Mouse (Mus musculus): ENCODE results near the gene Slc51b. TPM values are rescaled to one million over a fixed set of nuclear protein-coding genes. Genes with fewer than 3 reads are reported as not detected.

The Slc51b gene
- total RNA-seq, 2 experiments from 2014 or later: not detected

DNA sequence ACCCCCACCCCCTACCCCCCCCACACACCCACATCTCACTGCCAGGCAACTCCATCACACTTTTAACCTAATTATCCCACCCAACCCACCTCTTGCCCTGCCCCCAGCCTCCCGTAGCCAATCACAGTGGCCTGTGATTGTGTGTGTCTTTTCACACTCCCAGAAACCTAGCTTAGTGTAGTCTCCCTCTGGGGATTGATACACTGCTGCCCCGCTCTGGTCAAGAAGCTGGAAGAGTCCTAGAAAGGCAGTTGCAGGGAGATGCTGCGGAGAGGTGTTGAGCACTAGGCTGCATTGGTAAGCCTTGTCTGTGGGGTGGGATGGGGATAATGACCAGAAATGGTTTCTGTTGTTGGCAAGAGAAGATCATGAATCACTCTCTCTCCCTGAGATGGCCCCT is 5.0 kb downstream of the Slc51b start:
- DNase-seq (ENCODE audit: low spot score in 2 of 2): no peak
- intact Hi-C loops (cut with DNase I): no loop called here

DNA sequence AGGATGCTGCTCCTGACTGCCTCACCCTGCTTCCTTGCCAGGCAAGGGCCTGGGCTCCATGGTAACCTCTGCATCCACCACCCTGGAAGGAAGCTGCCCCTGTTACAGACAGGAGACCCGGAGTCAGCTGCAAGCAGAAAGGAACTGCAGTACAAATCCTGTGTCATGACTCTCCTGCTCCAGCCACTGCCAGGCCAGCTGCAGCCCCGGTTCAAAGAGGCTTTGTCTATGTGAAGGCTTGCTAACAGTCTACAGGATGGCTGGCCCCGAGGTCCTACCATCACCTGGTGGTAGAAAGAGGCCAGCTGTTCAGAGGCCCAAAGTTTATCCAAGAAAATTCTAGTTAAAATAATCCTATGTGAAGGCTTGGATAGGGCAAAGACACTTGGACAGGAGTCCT is 11.4 kb downstream of the Slc51b start:
- no peak for DNase-seq (ENCODE audit: low spot score in 2 of 2)
- intact Hi-C loops (cut with DNase I): no loop called here

DNA sequence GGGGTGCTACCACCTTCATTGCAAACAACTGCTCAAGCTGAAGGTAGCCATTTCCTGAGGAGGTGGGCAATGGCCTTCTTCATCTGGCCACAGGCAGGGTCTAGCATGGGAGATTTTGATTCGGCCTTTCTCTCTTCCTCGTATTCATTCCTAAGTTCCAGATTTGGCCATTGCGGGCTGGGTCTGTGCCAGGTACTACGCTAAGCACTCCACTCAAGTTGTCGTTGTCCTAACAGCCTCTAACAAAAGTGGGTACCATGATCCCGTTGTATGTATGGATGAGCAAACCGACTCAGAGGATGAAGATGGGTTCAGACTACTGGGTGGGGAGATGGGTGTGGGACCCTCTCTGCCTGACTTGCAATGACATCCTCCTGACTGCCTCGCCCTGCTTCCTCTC is 12.4 kb downstream of the Slc51b start:
- intact Hi-C loops (cut with DNase I): no loop called here
- DNase-seq (ENCODE audit: low spot score in 2 of 2): no peak

DNA sequence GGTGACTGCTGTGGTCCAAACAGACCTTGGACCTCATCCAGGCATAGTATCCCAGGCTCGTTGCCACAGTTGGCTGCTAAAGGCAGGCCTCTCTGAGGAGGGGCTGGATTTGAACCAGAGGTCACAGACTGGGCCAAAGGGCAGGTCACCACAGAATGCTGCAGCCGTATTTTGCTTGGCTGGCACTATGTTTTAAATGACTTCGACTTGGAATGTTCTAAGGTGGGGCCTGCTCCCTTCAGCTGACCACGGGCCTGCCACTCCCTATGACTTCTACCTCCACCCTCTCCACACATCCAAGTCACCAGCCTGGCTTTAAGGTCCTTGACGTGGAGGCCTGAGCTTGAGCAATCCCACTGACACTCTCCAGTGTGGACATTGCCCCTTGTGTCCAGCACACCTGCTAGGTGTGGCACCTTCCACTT is 13.9 kb downstream of the Slc51b start:
- intact Hi-C loops (cut with DNase I): no loop called here
- no peak for DNase-seq (ENCODE audit: low spot score in 2 of 2)

DNA sequence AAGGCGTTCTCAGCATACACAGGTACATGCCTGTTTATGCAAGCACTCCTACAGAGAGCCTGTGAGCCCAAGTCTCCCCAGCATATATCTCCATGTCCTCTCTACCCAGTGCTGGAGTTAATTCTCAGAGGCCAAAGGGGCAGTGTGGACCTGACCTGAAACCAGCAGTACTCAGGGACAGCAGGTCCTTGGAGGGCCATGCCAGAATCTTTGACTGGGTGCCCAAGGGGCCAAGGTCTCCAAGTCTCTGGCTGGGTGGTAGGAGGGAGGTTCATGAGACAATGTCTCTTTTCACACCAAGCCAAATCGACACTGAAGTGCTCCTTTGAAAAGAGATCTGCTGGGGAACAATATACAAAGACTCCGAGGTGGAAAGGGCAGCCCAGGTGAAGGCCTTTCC is 14.9 kb downstream of the Slc51b start:
- intact Hi-C loops (cut with DNase I): no loop called here

DNA sequence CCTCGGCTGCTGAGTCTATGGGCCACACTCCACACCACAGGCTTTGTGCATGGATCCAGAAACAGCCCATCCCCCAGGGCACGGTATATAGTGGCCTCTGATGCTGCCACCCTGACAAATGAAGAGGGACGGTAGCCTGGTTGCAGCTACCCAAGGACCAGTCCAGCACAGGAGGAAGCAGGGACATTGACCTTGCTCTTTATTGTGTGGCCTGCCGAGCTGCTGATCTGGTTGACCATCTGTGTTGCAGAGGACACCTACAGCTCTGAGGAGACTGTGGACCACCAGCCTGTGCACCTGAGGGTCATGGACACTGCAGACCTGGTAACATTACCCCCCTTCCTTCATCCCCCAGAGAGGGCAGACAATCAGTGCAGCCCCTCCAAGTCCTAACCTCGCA is 15.4 kb downstream of the Slc51b start:
- no peak for DNase-seq (ENCODE audit: low spot score in 2 of 2)
- intact Hi-C loops (cut with DNase I): no loop called here

More for the DNA sequence above, 14.9 kb downstream of the Slc51b start:
- DNase-seq (ENCODE audit: low spot score in 2 of 2): no peak

DNA sequence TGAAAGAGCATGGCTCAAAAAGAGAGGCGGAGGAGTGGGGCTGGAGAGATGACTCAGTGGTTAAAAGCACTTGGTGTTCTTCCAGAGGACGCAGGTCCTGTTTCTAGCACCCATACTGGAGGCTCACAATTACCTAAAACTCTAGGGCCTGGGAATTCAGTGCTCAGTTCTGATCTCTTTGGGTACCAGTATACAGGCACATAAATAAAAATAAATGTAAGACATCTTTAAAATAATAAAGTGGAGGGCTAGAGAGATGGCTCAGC is 17.6 kb downstream of the Slc51b start:
- no peak for DNase-seq (ENCODE audit: low spot score in 2 of 2)
- intact Hi-C loops (cut with DNase I): no loop called here

DNA sequence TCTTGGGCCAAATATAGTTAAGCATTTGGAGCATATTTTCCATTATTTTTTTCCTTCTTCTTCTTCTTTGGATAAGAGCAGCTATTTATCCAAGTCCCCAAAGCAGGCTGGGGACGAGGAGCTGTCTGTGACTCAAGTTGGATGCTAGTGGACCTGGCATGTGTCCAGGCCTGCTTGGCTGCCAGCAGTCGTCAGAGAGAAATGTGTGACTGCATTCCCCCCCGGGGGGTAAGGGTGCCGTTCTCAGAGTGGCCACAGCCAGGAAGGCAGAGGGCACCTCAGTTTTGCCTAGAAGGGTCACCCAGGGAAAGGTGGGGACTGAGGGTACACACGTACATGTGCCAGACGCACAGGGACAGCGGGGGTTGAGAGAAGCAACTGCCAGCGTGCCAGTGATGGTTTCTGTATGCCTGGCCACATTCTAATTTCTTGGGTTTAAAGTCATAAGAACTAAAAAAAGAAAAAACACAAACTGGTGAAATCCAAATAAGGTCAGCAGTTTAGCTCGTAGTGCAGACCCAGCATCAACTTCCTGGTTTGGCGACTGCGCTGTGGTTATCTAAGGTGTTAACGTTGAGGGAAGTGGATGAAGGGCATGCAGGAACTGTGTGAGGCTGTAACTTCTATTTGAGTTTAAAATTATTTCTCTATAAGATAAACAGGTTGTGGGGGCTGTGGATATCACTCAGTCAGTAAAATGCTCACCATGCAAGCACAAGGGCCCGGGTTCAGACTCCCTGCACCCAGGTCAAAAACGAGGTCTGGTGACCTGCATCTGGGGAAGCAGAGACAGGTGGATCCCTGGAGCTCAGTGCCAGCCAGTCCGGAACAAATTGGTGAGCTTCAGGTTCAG is 18.2 kb downstream of the Slc51b start:
- peak; percentile 54 to 66 for DNase-seq (ENCODE audit: low spot score in 2 of 2)
- intact Hi-C loops (cut with DNase I): no loop called here

DNA sequence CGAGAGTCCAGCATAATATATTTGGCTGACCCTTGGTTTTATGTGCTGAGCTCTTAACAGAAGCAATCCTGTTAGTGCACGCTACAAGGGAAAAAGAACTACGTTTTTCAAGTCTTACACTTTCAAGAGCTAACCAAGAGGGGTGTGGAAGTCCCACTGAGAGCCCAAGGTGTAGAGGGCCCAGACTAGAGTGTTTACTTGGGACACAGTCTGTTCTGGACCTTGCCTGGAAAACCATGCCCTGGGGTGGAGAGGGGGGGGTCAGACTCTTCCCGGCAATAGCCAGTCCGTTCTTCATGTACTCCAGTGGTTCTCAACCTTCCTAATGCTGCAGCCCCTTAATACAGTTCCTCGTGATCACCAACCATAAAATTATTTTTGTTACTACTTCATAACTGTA is 22.8 kb downstream of the Slc51b start:
- intact Hi-C loops (cut with DNase I): no loop called here
- DNase-seq (ENCODE audit: low spot score in 2 of 2): no peak

DNA sequence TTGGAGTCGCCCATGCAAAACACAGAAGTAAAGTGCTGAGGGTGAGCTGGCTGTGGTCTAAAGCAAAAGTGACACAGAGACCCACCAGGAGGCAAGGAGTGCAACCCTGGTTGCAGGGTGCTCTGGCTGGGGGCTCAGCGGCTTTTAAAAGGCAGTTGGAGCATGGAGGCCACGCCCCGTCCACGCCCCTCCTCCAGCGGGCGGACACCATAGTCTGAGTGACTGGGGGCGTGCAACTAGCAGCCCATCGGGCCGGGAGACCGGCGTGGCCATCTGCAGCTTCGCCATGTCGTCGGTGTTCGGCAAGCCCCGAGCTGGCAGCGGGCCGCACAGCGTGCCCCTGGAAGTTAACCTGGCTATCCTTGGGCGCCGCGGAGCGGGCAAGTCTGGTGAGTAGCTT is 24.5 kb downstream of the Slc51b start, which contains the start of gene Rasl12:
Gene Rasl12 (plus strand): TSS at position 228 of the 400 bp plus-strand sequence.
- intact Hi-C loops (cut with DNase I): no loop called here
- DNase-seq (ENCODE audit: low spot score in 2 of 2): peak; percentile 18 to 47

DNA sequence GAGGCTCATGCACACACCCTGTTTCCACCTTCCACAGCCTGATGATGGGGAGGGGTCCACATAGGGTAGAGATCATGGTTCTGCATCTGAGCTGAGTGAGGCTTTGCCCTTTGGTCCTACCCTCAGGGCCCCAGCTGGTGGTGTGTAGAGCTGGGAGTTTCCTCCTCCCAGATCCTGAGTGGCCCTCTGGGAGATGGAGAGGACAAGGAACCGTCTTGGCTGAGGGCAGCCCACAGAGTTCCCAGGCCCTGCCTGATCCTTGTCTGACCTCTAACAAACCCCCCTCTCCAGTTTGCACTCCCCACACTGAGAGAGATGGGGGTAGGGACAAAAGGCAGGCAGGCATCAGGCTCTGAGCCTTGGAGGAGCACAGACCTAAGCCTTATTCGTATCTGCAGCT is 28.4 kb downstream of the Slc51b start:
- no peak for DNase-seq (ENCODE audit: low spot score in 2 of 2)
- intact Hi-C loops (cut with DNase I): no loop called here

DNA sequence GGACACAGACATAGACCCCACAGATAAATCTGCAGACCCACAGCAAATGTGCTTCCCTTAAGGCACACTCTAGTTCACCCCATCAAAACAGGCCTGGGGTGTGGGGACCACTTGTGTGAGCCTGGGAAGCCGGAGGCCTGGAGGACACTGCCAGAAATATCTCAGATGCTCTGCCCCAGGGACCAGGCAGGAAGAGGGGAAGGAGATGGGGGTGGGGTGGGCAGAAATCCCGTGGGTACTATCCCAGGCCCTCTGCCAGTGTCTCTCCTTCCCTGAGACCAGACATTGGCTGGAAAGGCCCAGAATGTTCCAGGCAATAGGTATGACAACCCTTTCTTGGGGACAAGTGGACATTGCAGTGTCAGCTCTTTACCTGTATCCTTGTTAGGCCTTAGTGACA is 29.1 kb downstream of the Slc51b start:
- DNase-seq (ENCODE audit: low spot score in 2 of 2): no peak
- intact Hi-C loops (cut with DNase I): loop anchor here (1.0 kb wide), 1 partner anchor 39 kb away; no protein-coding TSS in a partner anchor

DNA sequence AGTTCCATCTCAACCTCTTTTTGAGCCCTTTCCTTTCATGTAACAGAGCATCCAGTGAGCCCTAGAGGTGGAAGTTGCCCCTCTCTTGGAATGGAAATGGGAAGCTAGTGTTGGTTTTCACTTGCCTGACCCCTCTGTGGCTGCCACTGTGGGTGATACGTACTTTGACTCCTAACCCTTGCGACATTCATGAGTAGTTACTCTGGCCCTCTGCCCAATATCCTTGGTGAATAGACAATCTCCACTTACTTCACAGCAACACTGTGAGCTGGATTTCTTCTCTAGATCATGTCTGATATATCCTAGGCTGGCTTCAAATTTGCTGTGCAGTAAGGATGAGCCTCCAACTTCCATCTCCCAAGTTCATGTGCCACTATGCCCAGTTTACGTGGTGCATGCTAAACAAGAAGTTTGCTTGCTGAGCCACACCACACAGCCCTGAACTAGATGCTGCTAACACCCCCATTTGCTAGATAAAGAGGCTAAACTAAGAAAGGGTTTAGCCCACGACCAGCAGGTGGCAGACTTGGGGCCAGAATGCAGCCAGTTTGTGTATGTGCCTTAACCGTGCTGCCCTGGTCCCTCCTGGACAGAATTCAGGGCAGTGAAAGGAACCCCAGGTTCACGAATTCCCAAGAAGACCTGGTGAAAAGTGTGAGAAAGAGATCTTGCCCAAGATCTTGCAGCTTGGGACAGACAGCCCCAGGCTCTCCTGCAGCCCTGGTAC is 30.0 kb downstream of the Slc51b start:
- intact Hi-C loops (cut with DNase I): loop anchor here (1.0 kb wide), 1 partner anchor 40 kb away; no protein-coding TSS in a partner anchor

DNA sequence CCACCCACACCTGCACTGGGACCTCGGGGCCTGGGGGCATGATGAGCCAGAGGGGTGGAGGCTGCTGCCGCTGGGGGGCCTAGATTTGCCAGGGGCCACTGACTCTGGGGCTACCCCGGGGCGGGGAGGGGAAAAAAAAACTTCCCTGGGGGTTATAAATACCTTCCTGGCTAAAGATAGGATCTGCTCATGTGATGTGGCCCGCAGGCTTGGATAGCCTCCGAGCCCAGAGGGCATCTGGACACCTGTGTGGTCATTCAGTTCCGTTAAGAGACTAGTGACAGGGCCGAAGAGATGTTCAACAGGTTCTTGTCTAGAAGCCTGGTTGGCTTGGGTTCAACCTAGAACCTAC is 31.2 kb downstream of the Slc51b start, which contains the start of gene Kbtbd13:
Gene Kbtbd13 (minus strand): TSS at position 40 of the 352 bp plus-strand sequence.
- intact Hi-C loops (cut with DNase I): no loop called here
- no peak for DNase-seq (ENCODE audit: low spot score in 2 of 2)

More for the DNA sequence above, 30.0 kb downstream of the Slc51b start:
- peak; percentile 26 to 50 for DNase-seq (ENCODE audit: low spot score in 2 of 2)

DNA sequence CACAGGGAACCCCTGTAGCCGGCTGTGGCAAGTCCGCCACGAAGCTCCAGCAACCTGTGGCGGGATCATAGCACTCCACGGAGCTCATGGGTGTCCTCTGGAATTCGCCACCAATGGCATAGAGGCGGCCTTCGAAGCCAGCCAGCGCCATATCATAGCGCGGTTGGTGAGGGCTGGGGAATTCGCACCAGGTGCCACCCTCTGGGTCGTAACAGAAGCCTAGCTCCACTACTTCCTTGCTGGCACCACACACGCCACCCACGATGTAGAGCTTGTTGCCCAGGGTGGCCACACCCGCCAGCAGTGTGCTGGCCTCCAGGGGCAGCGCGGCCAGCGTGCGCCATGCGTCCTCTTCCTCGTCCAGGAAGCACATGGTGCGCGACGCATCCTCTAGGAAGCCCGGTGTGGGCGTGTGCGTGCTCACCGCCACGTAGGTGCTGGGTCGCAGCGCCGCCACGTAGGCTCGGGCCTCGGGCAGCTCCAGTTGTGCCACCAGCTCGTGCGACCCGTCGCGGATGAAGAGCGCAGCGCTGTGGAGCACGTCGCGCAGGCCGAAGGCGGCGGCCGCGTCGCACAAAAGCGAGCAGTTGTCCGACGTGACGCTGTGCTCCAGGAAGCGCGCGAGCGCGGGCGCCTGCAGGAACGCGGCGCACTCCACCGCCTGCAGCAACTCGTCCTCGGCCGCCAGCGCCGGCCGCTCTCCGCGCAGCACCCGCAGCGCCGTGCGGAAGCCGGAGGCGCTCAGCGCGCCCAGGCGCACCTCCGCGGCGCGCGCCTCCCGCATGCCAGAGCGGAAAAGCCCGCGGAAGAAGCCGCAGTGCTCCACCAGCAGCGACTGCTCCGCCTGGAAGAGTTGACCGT is 31.8 kb downstream of the Slc51b start:
- no peak for DNase-seq (ENCODE audit: low spot score in 2 of 2)
- intact Hi-C loops (cut with DNase I): no loop called here

DNA sequence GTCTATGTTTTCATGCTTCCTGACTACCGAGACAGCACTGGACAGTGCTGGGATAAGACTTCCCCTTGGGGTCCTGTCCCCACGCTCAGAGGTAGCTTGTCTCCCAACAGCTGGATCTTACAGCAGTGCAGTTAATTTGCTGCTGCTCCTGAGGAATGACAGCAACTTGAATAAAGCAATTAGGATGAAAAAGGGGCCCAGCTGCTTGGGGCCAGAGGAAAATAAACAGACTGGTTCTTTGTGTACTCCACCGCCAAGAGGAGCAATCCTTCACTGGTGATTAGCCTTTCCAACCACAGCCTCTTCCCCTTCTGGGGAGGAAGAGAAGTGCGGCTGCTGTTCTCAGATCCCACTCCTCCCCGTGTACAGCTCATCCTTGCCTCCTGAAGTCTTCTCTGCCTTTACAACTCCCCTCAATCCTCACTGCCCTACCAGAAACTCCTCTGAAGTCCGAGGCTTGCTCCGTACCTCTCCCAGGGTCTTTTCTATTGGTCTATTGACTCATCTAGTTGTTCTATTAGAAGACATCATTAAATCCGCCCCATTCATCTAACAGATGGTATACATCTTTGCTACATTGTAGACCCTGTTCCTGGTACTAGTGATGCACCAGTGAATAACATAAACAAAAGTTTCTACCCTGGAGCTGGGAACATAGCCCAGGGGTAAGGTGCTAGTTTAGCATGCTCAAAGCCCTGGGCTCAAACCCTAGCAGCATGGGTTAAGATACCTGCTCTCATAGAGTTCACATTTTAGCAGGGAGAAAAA is 36.2 kb downstream of the Slc51b start:
- DNase-seq (ENCODE audit: low spot score in 2 of 2): no peak
- intact Hi-C loops (cut with DNase I): no loop called here

DNA sequence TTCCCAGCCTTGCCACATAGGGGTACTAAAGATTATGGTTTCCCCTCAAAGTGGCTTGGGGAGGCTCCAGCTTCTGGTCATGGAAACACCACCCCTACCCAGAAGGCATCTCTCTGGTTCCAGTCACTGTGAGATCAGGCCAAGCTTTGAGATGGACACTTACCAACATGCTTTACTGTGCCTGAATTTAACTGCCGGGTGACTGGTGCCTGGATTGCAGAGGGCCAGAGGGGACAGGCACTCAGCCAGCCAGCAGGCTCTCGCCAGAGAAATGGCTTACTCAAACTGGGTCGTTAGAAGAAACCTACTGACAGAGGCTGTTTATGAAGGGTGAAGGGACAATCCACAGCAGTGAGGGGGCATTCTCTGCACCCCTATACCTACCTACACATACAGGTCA is 38.5 kb downstream of the Slc51b start:
- intact Hi-C loops (cut with DNase I): no loop called here
- DNase-seq (ENCODE audit: low spot score in 2 of 2): no peak

DNA sequence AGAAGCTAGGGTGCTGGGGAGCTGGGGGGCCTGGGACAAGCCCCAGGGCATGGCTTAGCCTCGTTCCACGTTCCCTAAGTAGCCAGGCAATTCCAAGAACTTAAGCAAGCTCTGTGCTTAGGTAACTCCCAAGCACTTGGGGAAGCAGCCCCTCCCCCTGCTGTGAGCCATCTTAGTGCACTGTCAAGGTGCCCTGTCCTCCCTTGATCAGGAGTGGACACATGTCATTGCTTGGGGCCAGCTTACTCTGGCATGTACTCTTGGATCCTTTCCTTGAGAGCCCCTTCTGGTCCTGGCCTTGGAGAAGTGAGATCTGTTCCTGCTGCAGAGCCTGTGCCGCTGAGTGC is 40.0 kb downstream of the Slc51b start:
- intact Hi-C loops (cut with DNase I): no loop called here
- DNase-seq (ENCODE audit: low spot score in 2 of 2): no peak

DNA sequence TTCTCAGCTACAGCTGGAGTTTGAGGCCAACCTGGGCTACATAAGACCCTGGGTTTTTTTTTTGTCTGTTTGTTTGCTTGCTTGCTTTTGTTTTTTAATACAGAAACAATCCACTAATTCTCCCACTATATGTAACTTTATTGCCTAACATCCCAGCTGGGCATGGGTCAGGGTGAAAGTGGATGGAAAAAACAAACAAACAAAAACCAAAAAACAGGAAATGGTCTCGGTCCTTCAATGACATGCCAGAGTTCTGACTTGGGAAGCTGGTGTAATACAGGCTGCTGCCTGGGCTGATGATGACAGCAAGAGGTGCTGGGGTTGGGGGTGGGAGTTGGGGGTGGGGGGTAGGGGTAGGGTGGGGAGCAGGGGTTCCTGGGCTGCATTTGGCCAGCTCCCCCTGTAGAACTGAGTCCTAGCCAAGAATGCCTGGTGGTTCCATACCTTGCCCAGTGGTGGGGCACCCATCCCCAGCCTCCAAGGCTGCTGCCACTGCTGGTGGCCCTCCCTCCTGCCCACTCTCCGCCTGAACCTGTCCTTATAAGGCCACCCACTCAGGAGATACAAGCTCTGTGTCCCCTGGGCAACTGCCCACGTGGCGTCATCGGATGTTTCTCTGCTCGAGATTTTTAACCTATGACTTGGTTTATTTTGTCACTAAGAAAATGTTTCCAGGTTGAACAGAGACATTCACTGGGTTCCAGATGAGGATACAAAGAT is 40.6 kb downstream of the Slc51b start:
- intact Hi-C loops (cut with DNase I): no loop called here

More for the DNA sequence above, 40.6 kb downstream of the Slc51b start:
- no peak for DNase-seq (ENCODE audit: low spot score in 2 of 2)

All from left cerebral cortex, postnatal 36 days (tissue).